Mouse (Mus musculus) naive thymus-derived CD4-positive, alpha-beta T cell, adult 2 months (primary cell): ENCODE measurements around the gene Phldb2.

ENCODE experiments used
- DNase-seq: peaks from one replicate; pipeline ENCODE4 v3.0.0-alpha.2; 2011; ENCODE audit warnings: low read depth

Phldb2 gene

DNA sequence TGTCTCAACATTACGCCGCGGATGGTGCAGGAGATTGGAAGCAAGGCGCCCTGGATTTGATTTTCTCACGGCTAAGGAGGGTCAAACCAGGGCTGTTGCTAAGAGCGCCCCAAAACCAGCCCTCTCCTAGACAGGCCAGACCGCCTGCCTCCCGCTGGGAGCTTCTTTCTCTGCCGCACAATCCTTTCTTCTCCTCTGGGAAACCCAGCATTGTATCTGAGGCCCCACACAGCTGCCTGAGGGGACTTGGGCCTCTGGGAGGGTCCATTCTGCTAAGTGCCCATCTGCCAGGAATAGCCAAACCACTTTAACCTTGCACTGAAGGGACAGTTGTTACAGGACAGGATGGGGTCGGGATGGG lies 228.7 kb downstream of the Phldb2 start:
- DNase-seq, result no peak

GRCm38 (mm10) chr16:45724061-45724741 lies 229.2 kb downstream of the Phldb2 start, which contains the start of gene Tagln3:
Gene Tagln3 (minus strand): TSS chr16:45724608.
- DNase-seq, result no peak

- DNase-seq, result no peak
Measured at GRCm38 (mm10) chr16:45723172-45723901, 230.1 kb downstream of the Phldb2 start.

- no peak for DNase-seq
Measured at GRCm38 (mm10) chr16:45722460-45722951, 230.9 kb downstream of the Phldb2 start.

DNA sequence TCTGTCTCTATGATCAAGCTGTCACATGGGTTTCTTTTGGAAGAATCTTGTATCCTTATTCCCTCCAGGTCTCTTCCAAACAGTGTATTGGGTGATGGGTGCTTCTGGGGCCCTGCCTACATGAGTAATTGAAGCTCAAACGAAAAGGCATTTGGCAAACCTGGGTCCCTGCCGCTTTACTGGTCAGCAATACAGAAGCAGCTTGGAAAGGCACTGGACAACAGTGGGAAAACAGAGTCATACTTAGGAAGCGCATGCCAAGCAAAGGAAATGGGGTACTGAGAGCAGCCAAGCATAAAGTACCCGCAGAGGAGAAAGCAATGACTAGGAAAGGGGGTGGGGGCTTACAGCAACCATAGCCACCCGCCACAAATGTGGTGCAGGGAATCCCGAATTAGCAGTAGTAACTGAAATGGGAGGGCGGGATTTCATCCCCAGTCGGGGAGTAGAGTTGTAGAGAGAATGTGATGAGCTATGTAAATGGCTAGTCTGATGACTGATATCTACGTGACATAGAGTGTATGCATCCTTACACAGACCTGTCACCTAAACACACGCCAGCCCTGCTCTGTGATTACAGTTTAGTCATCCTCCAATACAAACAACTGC lies 233.3 kb downstream of the Phldb2 start:
- DNase-seq, result no peak

DNA sequence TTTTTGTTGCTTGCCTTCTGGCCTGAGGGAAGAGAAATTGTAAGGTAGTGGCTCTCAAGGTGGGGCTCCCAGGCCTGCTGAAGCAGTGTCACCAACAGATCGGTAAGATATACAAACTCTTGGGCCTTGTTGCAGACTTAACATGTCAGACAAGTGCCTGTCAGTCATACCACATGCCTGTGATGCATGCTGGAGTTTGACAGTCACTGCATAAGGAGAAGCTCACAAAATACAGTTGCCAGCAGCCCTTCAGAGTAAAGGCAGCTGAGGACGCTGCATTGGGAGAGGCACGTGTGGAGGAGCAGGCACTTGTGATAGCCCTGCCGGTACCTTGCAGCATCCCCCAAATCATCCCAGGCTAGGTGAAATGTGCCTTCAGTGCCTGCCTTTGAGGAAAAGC lies 235.1 kb downstream of the Phldb2 start:
- DNase-seq, result no peak

DNA sequence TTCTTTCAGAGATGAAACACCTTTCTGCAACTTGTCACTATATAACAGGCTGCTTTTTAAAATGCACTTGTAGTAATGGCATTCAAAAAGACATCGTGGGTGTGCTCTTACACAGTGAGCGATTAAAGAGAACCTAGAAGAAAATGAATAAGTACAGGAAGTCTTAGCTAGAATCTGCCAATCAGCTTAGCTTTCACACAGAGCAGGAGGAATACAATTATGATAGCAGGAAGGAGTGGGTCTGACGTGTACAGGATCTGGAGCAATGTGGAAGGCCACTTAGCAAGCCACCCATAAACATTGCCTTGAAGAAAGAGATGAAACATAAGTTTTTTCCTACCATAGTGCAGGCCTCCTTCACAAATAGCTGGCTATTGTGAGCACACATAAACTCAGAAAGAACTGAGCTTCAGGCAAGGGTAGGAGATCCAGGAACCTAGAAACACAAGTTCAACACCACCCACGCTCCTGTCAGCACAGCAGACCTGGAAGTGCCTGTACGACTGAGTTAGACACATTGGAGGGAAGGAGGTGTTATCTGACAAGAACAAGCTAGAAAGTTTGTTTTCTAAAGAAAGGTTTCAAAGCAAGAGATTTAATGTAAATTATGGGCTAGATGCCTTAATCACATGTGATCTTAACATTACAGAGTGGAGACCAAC lies 238.8 kb downstream of the Phldb2 start:
- DNase-seq, result no peak

- no peak for DNase-seq
Measured at GRCm38 (mm10) chr16:45713878-45714277, 239.5 kb downstream of the Phldb2 start.

- no peak for DNase-seq
Measured at GRCm38 (mm10) chr16:45713261-45713660, 240.1 kb downstream of the Phldb2 start.

- DNase-seq, result no peak
Measured at GRCm38 (mm10) chr16:45711263-45711662, 242.1 kb downstream of the Phldb2 start.

GRCm38 (mm10) chr16:45699301-45699700 lies 254.1 kb downstream of the Phldb2 start:
- no peak for DNase-seq

DNA sequence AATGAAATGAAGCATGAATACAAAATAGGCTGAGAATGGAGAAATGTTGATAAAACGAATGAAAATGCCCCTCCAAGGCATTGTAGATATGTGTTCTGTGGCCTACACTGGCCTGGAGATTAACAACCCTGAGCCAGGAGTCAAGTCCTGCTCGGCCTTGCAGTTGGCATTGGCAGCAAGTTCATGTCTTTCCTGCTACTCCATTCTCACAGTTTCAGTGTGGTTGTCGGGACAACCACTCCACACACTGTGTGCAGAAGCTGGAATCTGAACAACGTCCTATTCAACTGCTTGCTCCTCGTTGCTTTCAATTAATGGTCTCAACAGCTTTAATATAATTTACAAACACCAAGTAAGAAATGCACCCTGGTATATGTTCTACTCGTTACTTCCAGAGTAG lies 255.4 kb downstream of the Phldb2 start:
- no peak for DNase-seq
